Mouse (Mus musculus) monocyte, adult 5-6 weeks (primary cell): ENCODE results near the gene Iqgap2. TPM values are rescaled to one million over a fixed set of nuclear protein-coding genes. Genes with fewer than 3 reads are reported as not detected.

Source experiments
- ATAC-seq: fragments of 153-309, 156-312 bp; replicated peaks from 2 replicates; pipeline ENCODE4 v1.8.0; 2017; ENCODE audit warnings: mild to moderate bottlenecking; ENCODE audit not compliant: low TSS enrichment, insufficient number of reproducible peaks, severe bottlenecking, poor library complexity, low FRiP score
- total RNA-seq: library from RNA; stranded (forward); fragments of 200-1000, 200-491, 200-594 nt; gene quantifications from 3 replicates; pipeline ENCODE4 v1.2.3, GENCODE M21; 2017

The Iqgap2 gene
- total RNA-seq, 1 experiment from 2014 or later = 51.2 TPM

DNA sequence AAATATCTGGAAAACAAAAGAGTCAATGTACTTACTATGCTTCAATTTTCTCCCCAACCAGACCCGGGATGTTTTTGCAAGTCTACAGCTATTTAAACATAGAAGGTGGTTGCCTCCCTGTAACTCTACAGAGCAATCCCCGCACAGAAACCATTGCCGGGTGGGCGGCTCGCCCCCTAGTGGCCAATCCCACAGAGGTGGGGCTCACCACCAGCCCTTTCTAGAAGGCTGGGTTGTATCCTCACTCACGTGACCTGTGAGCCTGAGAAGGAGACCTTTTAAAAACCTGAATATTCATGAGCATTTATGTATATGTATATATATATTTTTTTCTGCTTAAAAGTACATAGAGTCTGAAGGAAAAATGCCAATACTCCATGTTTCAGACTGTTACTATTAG is 145.2 kb downstream of the Iqgap2 start:
- no peak for ATAC-seq

DNA sequence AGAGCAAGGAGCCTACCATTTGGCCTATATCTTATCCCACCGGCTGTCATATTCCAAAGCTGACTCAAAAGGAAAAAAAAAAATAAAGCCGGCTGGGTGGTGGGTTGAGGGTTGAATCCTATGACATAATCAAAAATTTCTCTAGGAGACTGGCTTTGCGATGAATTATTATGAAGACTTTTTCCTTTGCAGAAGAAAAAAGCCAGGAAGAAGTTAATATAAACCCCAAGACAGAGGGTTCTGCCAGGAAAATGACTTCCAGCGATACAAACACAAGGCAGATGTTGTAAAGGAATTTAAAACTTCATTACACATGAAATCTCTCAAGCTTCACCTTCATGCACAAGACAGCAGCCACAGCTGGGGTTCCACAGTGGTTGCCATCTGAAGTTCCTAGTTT is 146.3 kb downstream of the Iqgap2 start:
- ATAC-seq = no peak

DNA sequence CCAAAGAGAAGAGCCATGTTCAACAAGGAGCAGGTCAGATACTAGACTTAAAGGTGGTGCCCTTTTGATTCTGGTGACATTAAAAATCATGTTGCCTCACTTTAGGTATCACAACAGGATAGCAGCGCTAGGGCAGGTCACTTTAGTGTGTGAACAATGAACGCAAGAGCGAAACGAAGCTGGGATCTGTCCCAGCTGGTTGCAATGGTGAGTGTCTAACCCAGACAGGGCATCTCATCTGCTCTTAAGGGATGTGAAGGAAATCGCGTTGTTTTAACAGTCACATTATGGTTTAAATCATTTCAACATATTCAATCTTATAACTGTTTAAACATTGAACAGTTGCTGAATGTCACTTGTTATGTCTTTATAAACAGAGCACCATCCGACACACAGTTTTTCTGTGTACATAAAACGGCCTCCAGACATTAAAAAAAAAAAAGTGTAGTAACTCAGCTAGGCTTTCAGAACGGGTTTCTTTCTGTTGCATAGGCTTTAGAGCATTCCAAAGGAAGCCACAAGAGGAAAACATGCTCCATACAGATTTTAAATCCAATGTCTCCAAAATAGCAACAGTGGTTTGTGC is 148.7 kb downstream of the Iqgap2 start:
- ATAC-seq = no peak

DNA sequence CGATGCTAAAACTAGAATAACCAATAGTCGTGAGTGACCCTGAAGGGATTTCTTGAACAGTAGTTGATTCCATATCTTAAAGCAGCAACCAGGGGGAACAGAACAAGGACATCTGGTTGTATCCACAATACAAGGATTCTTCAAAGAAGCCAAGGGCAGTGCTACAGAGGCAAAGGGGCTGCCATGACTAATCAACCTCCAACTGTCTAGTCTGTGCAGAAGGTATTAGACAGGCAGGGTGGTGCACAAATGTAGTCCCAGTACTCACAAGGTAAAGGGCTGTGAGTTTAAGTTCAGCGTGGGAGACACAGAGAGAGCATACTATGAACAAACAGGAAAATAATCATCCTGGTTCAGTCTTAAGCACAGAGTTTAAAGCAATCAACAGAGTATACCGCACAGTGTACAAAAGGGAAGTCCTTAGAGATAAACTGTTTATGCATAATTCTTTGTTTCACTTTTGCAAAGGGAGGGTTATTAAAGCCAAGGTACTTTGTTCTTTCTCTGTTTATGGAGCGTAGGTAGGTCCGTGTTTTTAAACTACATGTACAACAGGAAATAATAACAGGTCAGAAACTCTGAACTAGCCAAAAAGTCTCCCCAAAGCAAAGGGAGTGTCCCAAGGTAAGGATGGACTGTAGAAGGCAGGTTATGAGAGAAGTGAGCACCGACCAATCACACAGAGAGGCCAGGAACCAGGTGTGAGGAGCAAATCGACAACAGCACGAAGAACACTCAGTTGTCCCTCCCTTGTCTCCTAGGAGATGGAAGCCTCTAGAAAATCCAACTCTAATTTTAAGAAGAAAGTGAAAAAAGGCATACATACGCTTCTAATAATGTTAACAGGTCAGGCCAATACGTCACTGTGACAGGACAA is 149.7 kb downstream of the Iqgap2 start:
- no peak for ATAC-seq

DNA sequence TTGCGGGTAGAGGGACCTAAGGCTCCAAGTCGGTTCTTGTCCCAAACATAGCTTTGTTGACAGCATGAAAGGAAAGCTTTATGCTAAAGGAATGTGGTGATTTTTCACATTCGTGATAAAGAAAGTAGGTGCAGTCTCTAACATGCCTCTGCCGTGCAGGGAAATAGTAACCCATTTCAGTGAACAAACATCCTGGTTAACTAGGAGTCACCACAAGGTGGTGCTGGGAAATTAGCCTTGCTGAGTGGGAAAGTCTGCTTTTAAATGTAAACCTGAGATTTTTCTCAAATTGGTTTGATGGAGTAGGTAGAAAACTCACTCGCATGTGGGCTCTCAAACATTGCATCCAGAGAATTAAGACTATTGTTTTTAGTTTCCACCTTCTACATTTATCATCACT is 152.1 kb downstream of the Iqgap2 start:
- ATAC-seq = no peak

DNA sequence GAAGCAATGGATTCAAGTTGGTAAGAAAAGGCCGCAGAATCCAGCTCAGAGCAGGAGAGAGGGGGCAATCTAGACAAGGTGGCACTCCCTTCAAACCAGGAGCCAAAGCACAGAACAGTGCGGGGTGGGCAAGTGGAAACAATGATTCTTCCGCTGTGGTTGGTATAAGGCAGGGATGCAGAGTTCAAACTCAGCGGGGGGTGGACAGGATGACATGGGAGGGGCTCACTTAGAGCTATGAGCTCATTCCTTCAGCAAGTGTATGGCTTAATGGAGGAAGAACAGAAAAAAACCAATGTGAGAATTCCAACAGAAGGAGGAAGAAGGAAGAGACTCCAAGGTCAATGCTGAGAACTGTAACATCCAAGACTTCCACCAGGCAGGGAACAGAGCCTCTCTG is 161.2 kb downstream of the Iqgap2 start:
- no peak for ATAC-seq

DNA sequence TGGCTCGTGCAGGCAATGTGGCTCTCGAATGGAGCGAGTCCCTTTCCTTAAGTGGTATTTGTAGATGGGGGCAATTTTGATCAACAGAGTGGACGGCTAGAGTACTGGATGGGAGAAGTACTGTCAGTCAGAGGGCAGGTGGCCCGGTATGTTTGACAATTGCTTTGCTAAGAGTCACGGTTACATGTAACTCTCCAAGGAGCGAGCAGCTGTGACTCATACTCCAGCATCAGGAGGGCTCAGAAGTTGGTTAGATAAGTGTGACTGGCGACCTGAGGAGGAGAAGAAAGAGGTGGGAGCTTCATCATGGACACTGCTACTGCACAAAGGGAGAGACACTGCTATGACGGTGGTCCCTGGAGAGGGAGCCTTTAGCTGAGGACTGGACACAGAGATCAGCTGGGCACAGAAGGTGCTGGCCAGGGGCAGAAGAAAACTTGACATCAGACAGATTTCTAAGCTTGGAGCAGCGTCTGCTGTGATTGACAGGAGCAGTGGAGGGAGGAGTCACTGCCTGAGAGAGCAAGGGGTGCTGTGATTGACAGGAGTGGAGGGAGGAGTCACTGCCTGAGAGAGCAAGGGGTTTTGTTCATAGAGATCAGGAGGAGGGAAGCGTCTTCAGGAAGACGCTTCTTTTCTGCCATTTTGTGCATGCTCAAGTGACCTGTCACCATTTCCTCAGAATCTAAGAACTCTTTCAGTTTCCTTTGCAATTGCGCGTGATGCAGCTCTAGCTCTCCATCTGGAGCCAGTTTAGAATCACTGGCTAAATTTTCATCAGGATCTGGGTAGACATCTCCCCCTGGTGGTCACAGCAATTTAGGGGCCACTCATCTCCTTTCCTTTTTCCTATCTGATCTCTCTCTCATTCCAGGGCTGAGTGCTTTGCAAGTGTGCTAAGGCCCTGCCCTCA is 172.1 kb downstream of the Iqgap2 start:
- 0 out of 2 replicates have a peak, but pooled peaks have one; percentile 27 for ATAC-seq

DNA sequence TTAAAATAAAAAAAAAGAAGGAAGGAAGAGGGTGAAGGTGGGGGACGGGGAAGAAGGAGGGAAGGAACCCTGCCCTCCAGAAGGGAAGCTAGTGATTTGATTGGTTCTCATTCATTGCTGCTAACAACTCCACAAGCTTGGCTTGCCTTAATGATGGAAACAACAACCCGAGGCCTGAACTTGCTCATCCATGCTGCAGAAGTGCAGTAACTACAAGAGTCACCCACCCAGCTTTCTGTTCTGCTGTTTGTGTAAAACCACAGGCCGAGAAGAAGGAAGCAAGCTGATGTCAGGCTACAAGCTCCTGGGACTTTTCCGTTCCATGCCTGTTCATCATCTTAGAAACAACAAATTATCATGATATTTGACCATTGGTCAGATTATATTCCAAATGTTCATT is 176.4 kb downstream of the Iqgap2 start:
- no peak for ATAC-seq

DNA sequence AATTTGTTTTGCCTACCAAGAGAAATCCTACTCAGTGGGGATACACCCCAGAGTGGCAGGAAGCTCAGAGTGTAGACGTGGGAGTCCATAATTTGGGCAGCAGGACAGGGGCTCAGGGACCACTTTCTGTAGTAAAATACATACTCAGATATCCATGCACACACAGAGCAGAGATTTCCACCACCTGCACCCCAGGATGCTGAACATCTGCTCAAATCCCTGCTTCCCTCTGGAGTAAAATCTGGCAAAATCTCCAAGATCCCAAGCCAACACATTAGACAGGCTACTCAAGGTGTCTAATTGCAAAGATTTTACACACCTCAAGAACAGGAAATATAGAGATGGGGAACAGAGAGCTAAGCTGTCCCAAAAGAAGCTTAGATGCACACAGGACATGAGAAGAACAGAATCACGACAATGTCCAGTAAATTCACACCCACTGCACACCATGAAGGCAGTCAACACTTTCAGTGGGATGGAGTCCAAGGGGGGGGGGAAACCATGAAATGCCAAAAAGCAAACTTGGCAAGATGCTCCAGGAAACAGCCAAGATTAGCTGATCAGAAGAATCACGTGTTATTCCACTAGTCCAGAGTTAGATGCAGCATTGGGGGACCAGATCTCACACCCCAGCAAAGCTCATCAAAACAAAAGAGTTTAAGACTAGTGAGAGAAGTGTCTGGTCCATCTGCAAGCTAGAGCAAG is 177.3 kb downstream of the Iqgap2 start:
- no peak for ATAC-seq

DNA sequence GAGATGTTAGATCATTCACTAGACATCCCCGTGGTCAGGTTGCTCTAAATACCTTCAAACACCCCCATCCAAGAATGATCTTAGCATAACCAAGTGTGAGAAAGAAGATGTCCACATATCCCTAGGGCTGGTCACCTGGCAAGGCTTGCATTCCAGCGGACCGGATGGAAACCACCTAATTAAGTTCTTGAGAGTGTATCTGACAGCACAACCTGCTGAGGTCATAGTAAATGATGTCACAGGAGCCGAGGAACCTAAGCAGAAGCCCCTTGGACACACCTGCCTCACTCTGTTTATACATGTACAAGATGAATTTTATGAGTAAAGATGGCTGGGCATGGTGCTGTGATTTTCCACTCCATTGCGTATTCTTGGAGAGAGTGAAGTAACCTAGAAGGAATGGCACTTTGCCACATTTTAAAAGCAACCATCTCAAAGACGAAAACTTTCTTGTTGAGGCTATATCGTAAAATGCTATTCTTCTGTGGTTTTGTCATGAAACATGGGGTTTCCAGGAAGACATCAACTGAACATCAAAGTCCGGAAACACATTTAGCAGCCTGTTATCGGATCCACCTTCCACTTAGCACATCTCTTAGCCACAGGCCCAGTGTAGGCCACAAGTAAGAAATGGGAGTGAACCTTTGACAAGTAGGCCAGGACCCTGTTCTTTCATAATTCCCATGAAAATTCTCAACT is 179.0 kb downstream of the Iqgap2 start:
- ATAC-seq = no peak

DNA sequence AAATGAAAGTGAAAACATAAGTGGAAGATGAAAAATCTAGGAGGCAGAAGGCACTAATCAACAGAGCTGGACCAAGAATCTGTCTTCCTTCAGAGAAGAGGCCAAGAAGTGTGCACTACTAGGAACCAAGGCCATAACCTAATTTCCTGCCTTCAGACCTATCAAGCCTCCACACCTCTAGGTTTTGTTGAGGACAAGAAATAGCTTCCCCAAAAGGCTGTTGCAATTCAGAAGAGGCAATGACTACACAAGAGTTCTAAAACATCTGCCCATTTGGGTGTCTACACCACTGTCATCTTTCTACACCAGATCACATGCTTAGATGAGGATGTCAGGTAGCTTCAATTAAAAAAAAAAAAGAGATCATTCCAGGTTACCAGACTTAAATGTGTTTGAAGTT is 179.7 kb downstream of the Iqgap2 start:
- ATAC-seq = no peak

DNA sequence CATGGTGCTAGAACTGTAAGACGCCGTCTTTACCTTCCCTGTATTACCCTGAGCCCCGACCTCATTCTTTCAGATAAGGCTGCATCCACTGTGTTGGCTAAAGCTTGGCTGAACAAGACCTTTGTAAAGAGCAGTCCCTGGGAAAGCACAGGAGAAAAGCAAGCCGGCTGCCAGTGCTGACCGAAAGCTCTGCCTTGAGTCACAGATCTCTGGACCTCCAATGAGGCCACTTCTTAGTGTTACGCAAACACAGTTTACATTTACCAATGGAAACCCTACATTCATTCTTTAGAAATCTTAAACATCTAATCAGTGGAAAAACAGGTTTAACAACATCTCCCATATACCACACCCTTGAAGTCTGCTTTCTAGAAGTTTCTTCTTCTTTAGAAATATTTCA is 186.1 kb downstream of the Iqgap2 start:
- ATAC-seq = no peak

DNA sequence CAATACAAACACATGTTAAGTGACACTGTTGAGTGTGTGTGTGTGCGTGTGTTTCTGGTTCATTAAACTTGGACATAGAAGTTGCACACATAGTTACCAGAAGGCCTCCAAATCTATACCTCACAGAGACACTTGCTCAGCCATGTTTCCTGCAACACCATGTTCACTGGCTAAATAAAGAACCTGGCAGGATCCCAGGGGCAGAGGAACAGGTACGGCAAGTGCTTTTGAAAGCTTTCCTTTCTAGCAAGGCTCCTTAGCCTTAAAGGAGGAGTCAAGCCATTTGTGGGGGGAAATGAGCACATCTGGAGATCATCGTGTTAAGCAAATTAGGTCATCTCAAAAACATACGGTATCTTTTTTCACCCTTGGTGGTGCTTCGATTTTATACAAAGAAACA is 188.3 kb downstream of the Iqgap2 start:
- ATAC-seq = no peak

DNA sequence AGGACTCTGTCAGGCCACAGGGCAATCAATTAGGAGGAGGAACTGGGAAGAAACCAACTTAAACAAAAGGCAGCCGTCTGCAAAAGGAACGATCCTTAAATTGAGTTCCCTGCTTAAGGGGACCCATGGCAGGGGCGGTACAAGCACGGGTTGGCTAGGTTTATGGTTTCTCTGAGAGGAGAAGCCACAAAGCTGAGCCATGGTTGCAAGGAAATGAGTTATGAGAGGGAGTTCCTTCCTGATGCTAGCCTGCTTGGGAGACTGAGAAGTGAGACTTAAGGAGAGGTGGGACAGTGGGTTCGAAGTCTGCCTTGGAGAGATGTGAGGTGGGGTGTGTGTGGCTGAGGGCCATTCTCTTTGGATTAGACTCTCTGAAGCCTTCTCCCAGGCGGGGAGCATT is 193.8 kb downstream of the Iqgap2 start:
- no peak; the same call in 1 of the 2 replicates for ATAC-seq

DNA sequence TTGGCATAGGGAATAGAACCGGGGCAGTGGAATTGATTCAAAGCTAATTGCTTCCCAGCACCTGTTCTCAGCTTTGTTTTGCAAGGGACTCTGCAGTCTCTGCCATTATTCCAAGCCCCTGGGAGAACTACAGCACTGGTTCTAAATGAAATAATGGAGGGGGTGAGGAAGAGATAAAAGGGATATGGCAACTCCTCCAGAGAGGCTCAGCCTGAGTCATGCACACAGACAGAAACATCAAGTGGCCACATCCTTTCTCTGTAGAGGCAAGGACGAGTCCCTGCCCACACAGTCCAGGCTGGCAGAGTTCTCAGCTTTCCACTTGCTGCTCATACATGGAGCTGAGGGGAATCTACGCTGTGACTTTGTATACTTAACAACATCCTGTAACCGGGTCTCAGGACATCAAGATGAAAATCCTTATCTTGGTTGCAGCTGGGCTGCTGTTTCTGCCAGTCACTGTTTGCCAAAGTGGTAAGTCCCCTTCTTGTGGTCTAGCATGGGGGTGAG is 195.0 kb downstream of the Iqgap2 start, which contains the start of gene F2rl2:
F2rl2 (plus strand) TSS at position 200 of the 510 bp plus-strand sequence.
- ATAC-seq = 0 out of 2 replicates have a peak, but pooled peaks have one; percentile 34

DNA sequence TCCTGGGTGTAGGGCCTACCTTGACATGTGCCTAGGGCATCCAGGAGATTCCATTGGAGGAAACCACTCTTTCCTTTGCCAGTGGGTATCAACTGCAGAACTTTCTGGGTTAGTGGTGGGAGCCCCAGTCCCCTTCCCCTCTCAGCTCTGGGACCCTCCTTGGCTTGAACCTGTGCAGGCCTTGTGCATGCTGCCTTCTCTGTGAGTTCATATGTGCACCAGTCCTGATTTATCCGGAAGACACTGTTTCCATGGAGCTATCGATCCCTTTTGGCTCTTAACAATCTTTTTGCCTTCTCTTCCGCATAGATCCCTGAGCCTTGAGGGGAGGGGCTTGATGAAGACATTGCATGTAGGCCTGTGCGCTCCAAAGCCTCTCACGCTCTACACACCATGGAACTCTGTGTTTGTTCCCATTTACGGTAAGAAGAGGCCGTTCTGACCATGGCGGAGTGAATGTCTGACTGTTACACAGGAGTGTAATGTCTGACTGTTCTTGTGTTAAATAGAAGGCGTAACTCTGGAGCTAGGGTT is 195.5 kb downstream of the Iqgap2 start:
- no peak for ATAC-seq

DNA sequence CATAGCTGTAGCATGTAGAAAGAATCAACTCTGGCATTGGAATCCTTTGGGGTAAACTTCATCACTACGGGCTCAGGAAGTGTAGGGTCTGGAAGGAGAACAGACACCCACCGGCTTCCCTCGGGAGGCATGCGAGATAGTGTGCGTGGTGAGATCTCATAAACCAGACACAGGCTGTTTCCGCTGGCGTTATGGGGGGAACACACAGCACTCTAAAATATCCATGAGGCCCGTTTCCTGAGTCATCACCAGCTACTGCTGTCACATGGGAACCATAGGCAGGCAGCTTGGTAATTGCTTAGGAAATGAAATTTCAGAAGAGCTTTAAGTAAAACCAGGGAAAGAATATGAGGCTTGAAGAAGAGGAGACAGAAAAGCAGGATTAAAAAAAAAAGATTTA is 199.5 kb downstream of the Iqgap2 start:
- no peak for ATAC-seq

DNA sequence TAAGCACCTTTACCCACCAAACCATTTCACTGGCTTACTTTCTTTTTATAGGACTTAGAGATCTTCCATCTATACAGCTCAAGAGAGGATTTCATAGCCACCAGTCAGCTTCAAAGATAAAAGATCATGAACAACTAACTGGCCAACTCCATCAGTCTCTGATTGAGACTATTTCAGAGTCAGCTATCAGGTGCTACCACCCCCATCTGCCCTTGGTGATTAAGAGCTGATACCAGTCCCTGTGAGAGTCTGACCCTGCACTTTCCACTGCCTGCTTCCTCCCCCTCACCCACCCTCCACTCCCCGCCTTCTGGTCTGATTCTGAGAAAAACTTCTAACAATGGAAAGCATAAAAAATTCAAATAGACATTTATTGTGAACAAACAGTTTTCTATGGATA is 203.1 kb downstream of the Iqgap2 start:
- no peak for ATAC-seq
